Mouse (Mus musculus): ENCODE results near the gene Capza1.

- TF ChIP-seq CTCF (IDR thresholded peaks at IDR 0.05; ENCODE audit: low read depth, low read length) (peak; percentile 18), EP300 (IDR thresholded peaks at IDR 0.05; ENCODE audit: insufficient read depth, low read depth, low read length) (no peak), POLR2A (IDR thresholded peaks at IDR 0.05; ENCODE audit: insufficient read depth, low read length) (no peak)
These were observed 48.2 kb downstream of the Capza1 start for GRCm38 (mm10) chr3:104816130-104816529.

Data from ES-Bruce4 (cell line).